Mouse (Mus musculus) intestine, postnatal 0 days (tissue): ENCODE measurements at regions not wholly inside any gene's neighbourhood (a gene's known extent, or its start where the extent isn't known, plus 50 kb on each side); places are given as distances from the start of the nearest gene placed in this dataset.

Source experiments
- ATAC-seq: fragments of 200-750 bp; cut with Nextera tagmentation; 2 replicates; pipeline ENCODE4 v1.8.0; 2017; ENCODE audit warnings: mild to moderate bottlenecking, moderate TSS enrichment, moderate library complexity
- H3K27ac ChIP-seq: fragments of 300-500 bp; sonication (generic); 2 replicates; pipeline ENCODE4 v1.5.1; 2014; ENCODE audit warnings: mild to moderate bottlenecking, low read depth, low read length, moderate library complexity
- H3K27me3 ChIP-seq: fragments of 300-500 bp; sonication (generic); replicated peaks from 2 replicates; pipeline ENCODE4 v1.6.1; 2014; ENCODE audit warnings: low read length, mixed read lengths; ENCODE audit not compliant: control insufficient read depth, insufficient read depth
- H3K36me3 ChIP-seq: fragments of 300-500 bp; sonication (generic); 2 replicates; pipeline ENCODE4 v1.6.1; 2014; ENCODE audit warnings: mild to moderate bottlenecking, moderate library complexity; ENCODE audit not compliant: control insufficient read depth, insufficient read depth
- H3K4me1 ChIP-seq: fragments of 300-500 bp; sonication (generic); replicated peaks from 2 replicates; pipeline ENCODE4 v1.6.1; 2014; ENCODE audit warnings: antibody characterized with exemption, low read length, mixed read lengths; ENCODE audit not compliant: control insufficient read depth, insufficient read depth
- H3K4me2 ChIP-seq: fragments of 300-500 bp; sonication (generic); replicated peaks from 2 replicates; pipeline ENCODE4 v1.6.1; 2014; ENCODE audit warnings: low read depth, mild to moderate bottlenecking, moderate library complexity
- H3K4me3 ChIP-seq: fragments of 300-500 bp; sonication (generic); 2 replicates; pipeline ENCODE4 v1.5.1; 2014; ENCODE audit warnings: low read depth, low read length
- H3K9ac ChIP-seq: fragments of 300-500 bp; sonication (generic); 2 replicates; pipeline ENCODE4 v1.6.1; 2014; ENCODE audit warnings: mild to moderate bottlenecking, low read depth, low read length
- H3K9me3 ChIP-seq: fragments of 300-500 bp; sonication (generic); 2 replicates; pipeline ENCODE4 v1.6.1; 2016; ENCODE audit warnings: mixed run types; ENCODE audit not compliant: control insufficient read depth
- CTCF ChIP-seq: sonication (generic); IDR thresholded peaks from 2 replicates; pipeline ENCODE4 v1.5.1; 2016; ENCODE audit warnings: low read depth, mild to moderate bottlenecking, control low read depth, antibody characterized with exemption, moderate library complexity
- WGBS: fragments of 180-500 bp; shearing (Covaris S2); extraction: QIAGEN DNeasy Blood & Tissue Kit; methylation state at CpG from one replicate; pipeline ENCODE4 v1.1.7; 2014; 5-methylcytosine and 5-hydroxymethylcytosine counted together

- no peak for TF ChIP-seq CTCF
- ATAC-seq = no peak
- no peaks in the 10 kb centered on the region for H3K9me3 ChIP-seq
- no peaks in the 10 kb centered on the region for H3K36me3 ChIP-seq
- no peak overlapping the region for H3K9ac ChIP-seq
- H3K4me3 ChIP-seq = no peak overlapping the region
- no peak overlapping the region for H3K4me2 ChIP-seq
- 85% methylated on average over 3 of the region's 3 CpGs for WGBS
- no peak overlapping the region for H3K27ac ChIP-seq
- H3K27me3 ChIP-seq = no peaks in the 10 kb centered on the region
- no peaks in the 10 kb centered on the region for H3K4me1 ChIP-seq
Measured at GRCm38 (mm10) chr10:102623895-102624294, 111.9 kb downstream of the Rassf9 start.

GRCm38 (mm10) chr10:102622583-102623008 is 110.6 kb downstream of the Rassf9 start:
- Histone ChIP-seq H3K27me3 (no peaks in the 10 kb centered on the region), H3K4me2 (no peak overlapping the region), H3K4me1 (no peaks in the 10 kb centered on the region), H3K9me3 (no peaks in the 10 kb centered on the region), H3K4me3 (no peak overlapping the region), H3K9ac (no peak overlapping the region), H3K36me3 (no peaks in the 10 kb centered on the region), H3K27ac (no peak overlapping the region)
- no peak for ATAC-seq
- TF ChIP-seq CTCF = no peak
- WGBS = 58% methylated on average over 2 of the region's 2 CpGs

- Histone ChIP-seq H3K9me3 (no peaks in the 10 kb centered on the region), H3K27me3 (no peaks in the 10 kb centered on the region), H3K4me3 (no peak overlapping the region), H3K4me2 (no peak overlapping the region), H3K36me3 (no peaks in the 10 kb centered on the region), H3K4me1 (no peaks in the 10 kb centered on the region), H3K27ac (no peak overlapping the region), H3K9ac (no peak overlapping the region)
- ATAC-seq = no peak
- TF ChIP-seq CTCF = 0 out of 2 replicates have a peak, but pooled peaks have one; percentile 3
- 72% methylated on average over 2 of the region's 2 CpGs for WGBS
Measured at GRCm38 (mm10) chr10:102618711-102619110, 106.7 kb downstream of the Rassf9 start.

GRCm38 (mm10) chr10:102615962-102616595 is 104.1 kb downstream of the Rassf9 start:
- no peak overlapping the region for H3K4me2 ChIP-seq
- no peaks in the 10 kb centered on the region for H3K9me3 ChIP-seq
- no peak overlapping the region for H3K27ac ChIP-seq
- no peak for TF ChIP-seq CTCF
- no peaks in the 10 kb centered on the region for H3K36me3 ChIP-seq
- no peaks in the 10 kb centered on the region for H3K27me3 ChIP-seq
- H3K4me3 ChIP-seq = no peak overlapping the region
- H3K9ac ChIP-seq = no peak overlapping the region
- no peaks in the 10 kb centered on the region for H3K4me1 ChIP-seq
- ATAC-seq = peak; percentile 99
- WGBS = 41% methylated on average over 10 of the region's 10 CpGs
